Mouse (Mus musculus) G1E (cell line): Measurements from ENCODE around the gene Bag5.

ENCODE experiments used
- CTCF ChIP-seq: IDR thresholded peaks from 2 replicates; pipeline ENCODE4 v1.5.1; 2012; ENCODE audit warnings: low read depth, low read length, inconsistent platforms, mixed read lengths
- GATA1 ChIP-seq: IDR thresholded peaks from 2 replicates; pipeline ENCODE4 v1.6.1; 2012; ENCODE audit warnings: borderline replicate concordance, low read length, inconsistent platforms, mixed read lengths
- POLR2AphosphoS5 ChIP-seq: IDR thresholded peaks from 2 replicates; pipeline ENCODE4 v1.6.1; 2012; ENCODE audit warnings: low read depth, low read length, inconsistent platforms; ENCODE audit not compliant: insufficient replicate concordance
- TAL1 ChIP-seq: conservative IDR thresholded peaks from 2 replicates; pipeline ENCODE4 v1.6.1; 2012; ENCODE audit warnings: low read depth, low read length, inconsistent platforms, mixed read lengths

DNA sequence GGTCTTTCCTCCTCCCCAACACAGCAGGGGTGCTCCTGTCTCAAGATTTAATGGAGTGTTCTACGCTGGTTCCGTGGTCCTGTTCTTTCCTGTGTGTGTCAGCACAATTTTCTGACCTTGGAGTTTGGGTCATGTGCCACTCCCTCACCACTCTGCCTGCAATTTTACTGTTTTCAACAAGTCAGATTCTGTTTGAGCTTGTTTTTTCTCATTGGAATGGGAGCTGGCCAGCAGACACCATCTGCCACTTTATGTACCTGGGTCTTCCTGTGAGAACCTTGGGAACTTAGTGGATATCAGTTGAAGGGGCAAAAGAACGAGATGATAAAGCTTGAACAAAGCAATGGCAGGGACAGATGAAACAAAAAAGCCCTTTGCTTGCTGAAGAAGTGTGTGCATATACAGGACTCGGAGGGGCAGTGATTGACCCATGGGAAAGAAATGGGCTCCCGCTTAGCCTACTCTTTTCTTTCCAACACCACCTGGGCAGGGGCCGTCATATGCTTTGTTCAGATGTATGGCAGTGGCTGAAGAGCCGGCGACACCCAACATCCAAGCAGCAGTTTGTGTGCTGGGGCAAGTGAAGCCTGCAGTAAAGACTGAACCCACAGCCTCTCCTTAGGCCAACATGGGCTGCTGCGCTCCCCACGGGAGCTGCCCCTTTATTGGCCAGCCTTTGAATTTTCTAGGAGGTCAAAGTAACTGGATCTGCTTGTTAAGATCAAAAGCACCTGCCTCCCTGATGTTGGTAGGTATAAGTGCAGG, 44.7 kb upstream of the Bag5 start:
- TF ChIP-seq GATA1 (no peak), CTCF (no peak), POLR2AphosphoS5 (no peak), TAL1 (no peak)
